Mouse (Mus musculus): Measurements from ENCODE around the gene Eppin. TPM values are rescaled to one million over a fixed set of nuclear protein-coding genes. Genes with fewer than 3 reads are reported as not detected.
A peak's percentile ranks its signal among the peaks of the same experiment; 100 is the strongest.
"Not testable (repeated sequence)": the region's sequence is repeated elsewhere in the genome, so short reads cannot be mapped to it uniquely, and the experiment has no call there.

Eppin gene
- total and polyA plus RNA-seq, 3 experiments: not detected

DNA sequence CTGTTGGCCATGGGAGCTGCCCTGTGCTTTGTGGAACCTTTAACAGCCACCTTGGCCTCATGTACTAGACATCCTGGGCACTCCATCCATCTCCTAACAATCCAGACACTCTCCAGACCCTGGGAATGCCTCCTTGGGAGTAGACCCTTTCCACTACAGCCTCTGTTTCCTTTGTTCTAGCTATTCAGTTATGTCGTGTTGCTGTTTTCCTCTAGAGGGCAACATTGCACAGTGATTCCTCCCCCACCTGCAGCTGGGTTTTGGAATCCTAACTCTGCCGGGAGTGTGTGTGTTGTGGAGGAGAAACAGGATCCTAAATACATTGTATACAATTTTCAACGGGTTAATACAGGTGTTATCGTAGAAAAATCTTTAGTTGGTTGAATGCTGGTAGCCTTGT is 1.4 kb downstream of the Eppin start:
- H3K9me3 ChIP-seq (replicated peaks; ENCODE audit: insufficient read depth, low read length): no peaks in the 10 kb centered on the region
- no peaks in the 10 kb centered on the region for H3K36me3 ChIP-seq (ENCODE audit: control insufficient read depth in 1 of 2, insufficient read depth in 2 of 2, low read length in 2 of 2)
- H3K27me3 ChIP-seq (ENCODE audit: control insufficient read depth in 1 of 2, insufficient read depth in 2 of 2, low read length in 2 of 2): peaks cover 0 to 5% of the 10 kb centered on the region in 2 experiments
- H3K4me3 ChIP-seq (ENCODE audit: control insufficient read depth in 1 of 2, insufficient read depth in 1 of 2, low read depth in 2 of 2, low read length in 2 of 2): no peak overlapping the region
- H3K4me1 ChIP-seq (ENCODE audit: control insufficient read depth in 1 of 2, insufficient read depth in 2 of 2, low read length in 2 of 2): no peaks in the 10 kb centered on the region
- DNase-seq (ENCODE audit: low read depth, low spot score): peak; percentile 42
- H3K79me2 ChIP-seq (ENCODE audit: control insufficient read depth, insufficient read depth, low read length, poor library complexity): no peaks in the 10 kb centered on the region; the same call in 1 of the 2 replicates
- no peak overlapping the region for H3K9ac ChIP-seq (ENCODE audit: control insufficient read depth, low read depth, low read length, poor library complexity, severe bottlenecking)
- no peak overlapping the region for H3K27ac ChIP-seq (ENCODE audit: control insufficient read depth, low read depth, low read length)
- TF ChIP-seq POLR2AphosphoS5 (IDR thresholded peaks at IDR 0.05; ENCODE audit: borderline replicate concordance, low read depth, low read length) (no peak), RAD21 (IDR thresholded peaks at IDR 0.05; ENCODE audit: low read depth, low read length) (peak; percentile 92), SMC3 (IDR thresholded peaks at IDR 0.05; ENCODE audit: low read depth, low read length) (peak; percentile 84), CTCF (IDR thresholded peaks at IDR 0.05 in 2 of 3, conservative IDR thresholded peaks at IDR 0.05 in 1 of 3; ENCODE audit: control insufficient read depth in 1 of 3, insufficient read depth in 1 of 3, low read depth in 2 of 3, low read length in 3 of 3, poor library complexity in 1 of 3, severe bottlenecking in 1 of 3) (peak; percentile 57 to 91 (median 62)), UBTF (IDR thresholded peaks at IDR 0.05; ENCODE audit: borderline replicate concordance, insufficient read depth, low read depth, low read length) (no peak), ZC3H11A (IDR thresholded peaks at IDR 0.05; ENCODE audit: low read depth, low read length) (peak; percentile 84), MAZ (IDR thresholded peaks at IDR 0.05; ENCODE audit: low read depth, low read length) (no peak)

DNA sequence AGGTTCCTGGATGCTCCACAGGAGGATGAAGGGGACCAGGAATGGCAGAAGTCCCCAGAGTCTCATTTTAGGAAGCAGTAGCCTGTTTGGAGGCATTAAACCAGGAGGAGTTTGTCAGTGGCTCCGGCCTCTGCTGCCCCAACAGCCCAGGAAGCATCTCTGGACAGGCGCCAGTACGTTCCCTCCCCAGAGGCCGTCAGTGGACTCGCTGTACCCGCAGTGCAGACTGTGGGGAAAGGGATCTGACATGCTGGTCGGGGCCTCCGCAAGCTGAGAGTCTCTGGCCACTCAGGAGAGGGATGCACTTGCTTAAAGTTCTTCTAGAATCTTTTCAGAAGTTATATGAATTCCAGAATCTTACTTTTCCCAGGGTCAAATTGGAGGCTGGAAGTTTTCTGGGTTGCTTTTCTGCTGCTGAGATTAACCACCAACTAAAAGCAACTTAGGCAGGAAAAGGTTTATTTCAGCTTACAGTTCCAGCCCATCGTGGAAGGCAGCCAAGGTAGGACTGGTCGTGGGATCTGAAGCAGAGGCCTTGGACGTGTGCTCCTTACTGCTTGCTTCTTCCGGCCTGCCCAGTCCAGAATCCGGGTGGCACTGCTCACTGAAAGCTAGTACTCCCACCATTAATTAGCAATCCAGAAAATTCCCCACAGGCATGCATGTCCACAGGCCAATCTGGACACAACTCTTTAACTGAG is 8.2 kb downstream of the Eppin start, which contains the start of gene Wfdc6a:
Gene Wfdc6a (minus strand): TSS at position 423 of the 701 bp plus-strand sequence.
- H3K4me1 ChIP-seq (ENCODE audit: control insufficient read depth in 1 of 2, insufficient read depth in 2 of 2, low read length in 2 of 2); H3K36me3 ChIP-seq (ENCODE audit: control insufficient read depth in 1 of 2, insufficient read depth in 2 of 2, low read length in 2 of 2); H3K79me2 ChIP-seq (ENCODE audit: control insufficient read depth, insufficient read depth, low read length, poor library complexity); H3K4me3 ChIP-seq (ENCODE audit: control insufficient read depth in 1 of 2, insufficient read depth in 1 of 2, low read depth in 2 of 2, low read length in 2 of 2); DNase-seq (ENCODE audit: low read depth, low spot score); H3K9me3 ChIP-seq (replicated peaks; ENCODE audit: insufficient read depth, low read length); H3K9ac ChIP-seq (ENCODE audit: control insufficient read depth, low read depth, low read length, poor library complexity, severe bottlenecking); H3K27ac ChIP-seq (ENCODE audit: control insufficient read depth, low read depth, low read length): not testable (repeated sequence)
- H3K27me3 ChIP-seq (ENCODE audit: control insufficient read depth in 1 of 2, insufficient read depth in 2 of 2, low read length in 2 of 2): peaks cover 2 to 16% of the 10 kb centered on the region in 2 experiments

DNA sequence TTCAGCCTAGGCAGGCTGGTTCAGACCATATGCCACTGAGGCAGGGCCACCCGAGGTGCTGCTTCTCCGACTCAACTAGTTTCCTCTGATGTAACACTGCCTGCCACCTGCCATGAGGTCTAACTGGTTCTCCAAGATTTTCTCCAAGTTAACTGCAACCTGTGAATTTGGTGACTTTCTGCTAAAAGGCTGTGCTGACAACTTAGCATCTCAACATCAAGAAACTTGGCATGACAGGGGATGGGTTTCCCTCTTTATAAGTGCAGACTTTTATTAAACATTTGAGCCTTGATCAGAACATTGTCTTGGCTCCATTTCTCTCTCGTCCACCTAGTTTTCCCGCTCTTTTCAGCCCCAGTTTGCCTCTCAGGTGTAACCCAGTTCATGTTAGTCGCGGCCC is 20.0 kb downstream of the Eppin start, which contains the start of gene Spint3:
Gene Spint3 (minus strand): TSS at position 101 of the 400 bp plus-strand sequence.
- DNase-seq (ENCODE audit: low read depth, low spot score); H3K9ac ChIP-seq (ENCODE audit: control insufficient read depth, low read depth, low read length, poor library complexity, severe bottlenecking); H3K27ac ChIP-seq (ENCODE audit: control insufficient read depth, low read depth, low read length); H3K79me2 ChIP-seq (ENCODE audit: control insufficient read depth, insufficient read depth, low read length, poor library complexity); H3K9me3 ChIP-seq (replicated peaks; ENCODE audit: insufficient read depth, low read length); H3K4me3 ChIP-seq (ENCODE audit: control insufficient read depth in 1 of 2, insufficient read depth in 1 of 2, low read depth in 2 of 2, low read length in 2 of 2); H3K27me3 ChIP-seq (ENCODE audit: control insufficient read depth in 1 of 2, insufficient read depth in 2 of 2, low read length in 2 of 2); H3K36me3 ChIP-seq (ENCODE audit: control insufficient read depth in 1 of 2, insufficient read depth in 2 of 2, low read length in 2 of 2); H3K4me1 ChIP-seq (ENCODE audit: control insufficient read depth in 1 of 2, insufficient read depth in 2 of 2, low read length in 2 of 2): not testable (repeated sequence)

DNA sequence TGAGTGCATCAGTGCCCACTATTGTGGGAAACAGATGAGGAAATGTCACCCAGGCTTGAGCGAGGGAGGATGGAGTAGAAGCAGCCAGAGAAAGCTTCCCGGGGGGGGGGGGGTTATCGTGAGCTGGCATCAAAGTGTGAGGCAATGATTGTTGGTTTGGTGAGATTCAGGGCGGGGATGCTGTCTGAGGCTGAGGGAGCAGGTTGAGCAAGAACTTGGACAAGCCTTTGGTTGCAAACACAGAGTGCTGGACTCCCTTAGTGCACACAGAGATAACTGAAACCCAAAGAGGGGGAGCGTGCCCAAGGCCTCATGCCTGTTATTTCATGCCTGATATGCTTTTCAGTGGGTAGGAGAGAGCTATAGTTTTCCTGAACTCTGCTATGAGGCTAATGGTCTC is 25.9 kb downstream of the Eppin start:
- TF ChIP-seq GABPA (IDR thresholded peaks at IDR 0.05; ENCODE audit: low read depth, low read length): no peak
- no peak for TF ChIP-seq ZC3H11A (IDR thresholded peaks at IDR 0.05; ENCODE audit: low read depth, low read length)
- TF ChIP-seq HCFC1 (IDR thresholded peaks at IDR 0.05; ENCODE audit: low read depth, low read length): no peak
- TF ChIP-seq TCF12 (IDR thresholded peaks at IDR 0.05; ENCODE audit: low read depth, low read length): no peak
- no peak for TF ChIP-seq TAL1 (IDR thresholded peaks at IDR 0.05; ENCODE audit: low read length)
- TF ChIP-seq KAT2A (conservative IDR thresholded peaks at IDR 0.05; ENCODE audit: low read depth, low read length): no peak
- TF ChIP-seq UBTF (IDR thresholded peaks at IDR 0.05; ENCODE audit: borderline replicate concordance, insufficient read depth, low read depth, low read length): no peak
- no peak for TF ChIP-seq MYB (IDR thresholded peaks at IDR 0.05; ENCODE audit: low read depth, low read length)
- TF ChIP-seq POLR2AphosphoS2 (IDR thresholded peaks at IDR 0.05; ENCODE audit: low read length): no peak
- TF ChIP-seq MXI1 (IDR thresholded peaks at IDR 0.05; ENCODE audit: low read depth, low read length): no peak
- TF ChIP-seq NELFE (IDR thresholded peaks at IDR 0.05; ENCODE audit: low read depth, low read length): no peak
- no peak for TF ChIP-seq NRF1 (IDR thresholded peaks at IDR 0.05; ENCODE audit: insufficient read depth, low read depth, low read length, poor library complexity, severe bottlenecking)
- no peak for TF ChIP-seq POLR2AphosphoS5 (IDR thresholded peaks at IDR 0.05; ENCODE audit: borderline replicate concordance, low read depth, low read length)
- Histone ChIP-seq H3K9me3 (replicated peaks; ENCODE audit: insufficient read depth, low read length) (no peaks in the 10 kb centered on the region), H3K79me2 (ENCODE audit: control insufficient read depth, insufficient read depth, low read length, poor library complexity) (no peaks in the 10 kb centered on the region), H3K27ac (ENCODE audit: control insufficient read depth, low read depth, low read length) (no peak overlapping the region), H3K27me3 (ENCODE audit: control insufficient read depth in 1 of 2, insufficient read depth in 2 of 2, low read length in 2 of 2) (peaks cover 0 to 2% of the 10 kb centered on the region in 2 experiments; a peak in 3 of 4 replicates), H3K4me1 (ENCODE audit: control insufficient read depth in 1 of 2, insufficient read depth in 2 of 2, low read length in 2 of 2) (no peaks in the 10 kb centered on the region), H3K36me3 (ENCODE audit: control insufficient read depth in 1 of 2, insufficient read depth in 2 of 2, low read length in 2 of 2) (no peaks in the 10 kb centered on the region), H3K4me3 (ENCODE audit: control insufficient read depth in 1 of 2, insufficient read depth in 1 of 2, low read depth in 2 of 2, low read length in 2 of 2) (no peak overlapping the region), H3K9ac (ENCODE audit: control insufficient read depth, low read depth, low read length, poor library complexity, severe bottlenecking) (no peak overlapping the region)
- DNase-seq (ENCODE audit: low read depth, low spot score): no peak
